Mouse (Mus musculus): ENCODE measurements around the gene Prkd2. TPM values are rescaled to one million over a fixed set of nuclear protein-coding genes. Genes with fewer than 3 reads are reported as not detected.
A peak's percentile ranks its signal among the peaks of the same experiment; 100 is the strongest.

Gene Prkd2
- 1 to 10 TPM; 6.4 to 6.8 TPM for total RNA-seq (2021)

DNA sequence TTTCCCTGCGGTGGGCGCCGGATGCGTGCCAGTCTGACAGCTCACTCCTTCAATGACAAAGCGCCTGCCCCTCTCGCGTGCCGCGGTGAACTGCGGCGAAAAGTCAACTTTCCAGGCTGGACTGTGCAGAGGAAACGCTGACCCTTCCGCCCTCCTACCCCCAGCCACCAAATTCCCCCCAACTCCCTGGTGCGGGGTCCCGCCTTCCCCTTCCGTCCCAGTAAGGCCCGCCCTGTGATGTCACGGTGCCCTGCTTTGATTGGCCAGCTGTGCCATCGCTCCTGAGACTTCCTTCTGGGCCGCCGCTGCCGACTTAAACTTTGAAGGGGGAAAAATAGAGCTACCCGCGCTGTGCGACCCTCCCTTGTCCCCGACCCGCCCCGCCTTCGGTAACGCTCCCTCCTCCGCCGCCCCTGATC, at the start of gene Prkd2:
Prkd2 (plus strand) TSS at position 258 of the 419 bp plus-strand sequence.
- DNase-seq (ENCODE audit: extremely low spot score in 1 of 2, low spot score in 2 of 2): peak; percentile 84 to 95
- intact Hi-C loops (cut with DNase I): no loop called here

DNA sequence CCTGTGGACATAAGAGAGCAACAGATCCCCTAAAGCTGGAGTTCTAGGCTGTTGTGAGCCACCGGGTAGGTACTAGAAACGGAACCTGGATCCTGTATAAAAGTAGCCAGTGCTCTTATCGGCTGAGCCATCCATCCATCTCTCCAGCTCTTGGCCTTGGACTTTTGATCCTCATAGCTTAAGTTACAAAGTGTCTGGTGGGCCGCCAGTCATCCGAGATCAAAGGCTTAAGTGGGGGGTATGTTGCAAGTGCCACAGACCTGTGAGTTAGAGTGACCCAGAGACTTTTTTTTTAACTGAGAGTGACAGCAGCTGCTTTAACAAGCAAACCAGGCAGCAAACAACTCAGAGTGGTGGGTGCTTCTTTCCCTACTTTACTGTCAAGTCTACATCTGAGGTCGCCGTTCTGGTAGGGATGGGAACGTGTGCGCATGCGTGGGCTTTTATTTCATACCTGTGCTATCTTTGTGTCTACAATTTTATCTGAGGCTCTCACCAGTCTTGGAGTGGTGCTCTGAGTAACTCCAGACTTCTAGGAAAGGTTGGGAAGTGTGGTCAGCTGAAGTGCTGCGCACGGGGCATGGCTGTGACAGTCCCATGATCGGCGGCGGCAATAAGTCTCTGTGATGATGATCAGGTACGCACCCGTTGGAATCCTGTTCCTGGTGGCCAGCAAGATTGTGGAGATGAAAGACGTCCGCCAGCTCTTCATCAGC, 49.5 kb upstream of the Prkd2 start:
- intact Hi-C loops (cut with DNase I): no loop called here
- DNase-seq (ENCODE audit: extremely low spot score in 1 of 2, low spot score in 2 of 2): no peak

DNA sequence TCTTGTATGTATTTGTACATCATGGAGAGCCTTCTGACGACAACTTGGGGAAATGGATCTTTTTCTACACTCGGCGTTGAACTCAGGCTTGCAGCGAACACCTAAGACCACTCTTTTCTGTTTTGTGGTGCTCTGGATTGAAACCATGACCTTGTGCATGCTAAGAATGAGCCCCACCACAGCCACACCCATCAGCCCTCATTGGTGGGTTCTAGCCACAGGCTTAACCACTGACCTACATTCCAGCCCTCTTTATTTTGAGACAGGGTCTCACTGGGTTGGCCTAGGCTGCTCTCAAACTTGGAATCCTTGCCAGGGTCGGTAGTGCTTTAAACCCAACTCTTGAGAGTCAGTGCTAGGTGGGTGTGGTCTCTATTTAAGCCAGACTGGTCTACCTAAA, 47.8 kb upstream of the Prkd2 start:
- intact Hi-C loops (cut with DNase I): no loop called here
- no peak for DNase-seq (ENCODE audit: extremely low spot score in 1 of 2, low spot score in 2 of 2)

DNA sequence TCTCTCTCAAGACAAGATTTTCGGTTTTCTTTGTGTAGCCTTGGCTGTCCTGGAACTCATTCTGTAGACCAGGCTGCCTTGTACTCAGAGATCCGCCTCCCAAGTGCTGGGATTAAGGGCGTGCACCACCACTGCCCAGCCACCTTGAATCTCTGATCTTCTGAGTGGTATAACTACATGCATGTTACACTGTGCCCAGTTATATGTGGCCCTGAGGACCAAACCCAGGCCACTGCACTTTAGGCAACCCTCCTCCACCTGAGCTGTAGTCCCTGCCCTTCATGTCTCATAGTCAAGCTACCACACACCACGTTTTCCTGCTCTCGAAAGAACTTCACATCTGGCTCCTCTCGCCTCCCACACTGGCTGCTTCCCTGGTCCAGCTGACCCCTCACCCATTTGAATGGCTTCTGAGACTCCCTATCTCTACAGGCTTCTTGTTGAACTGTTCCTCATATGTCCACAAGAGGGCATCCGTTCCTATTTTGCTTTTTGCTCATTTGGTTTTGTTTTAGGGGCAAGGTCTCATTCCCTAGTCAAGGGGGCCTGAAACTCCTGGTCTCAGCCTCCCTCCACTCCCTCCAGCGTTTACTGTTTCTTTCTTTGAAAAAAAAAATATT, 38.2 kb upstream of the Prkd2 start:
- intact Hi-C loops (cut with DNase I): loop anchor here (5.0 kb wide), 1 partner anchor 177 kb away; no protein-coding TSS in a partner anchor
- DNase-seq (ENCODE audit: extremely low spot score in 1 of 2, low spot score in 2 of 2): no peak

DNA sequence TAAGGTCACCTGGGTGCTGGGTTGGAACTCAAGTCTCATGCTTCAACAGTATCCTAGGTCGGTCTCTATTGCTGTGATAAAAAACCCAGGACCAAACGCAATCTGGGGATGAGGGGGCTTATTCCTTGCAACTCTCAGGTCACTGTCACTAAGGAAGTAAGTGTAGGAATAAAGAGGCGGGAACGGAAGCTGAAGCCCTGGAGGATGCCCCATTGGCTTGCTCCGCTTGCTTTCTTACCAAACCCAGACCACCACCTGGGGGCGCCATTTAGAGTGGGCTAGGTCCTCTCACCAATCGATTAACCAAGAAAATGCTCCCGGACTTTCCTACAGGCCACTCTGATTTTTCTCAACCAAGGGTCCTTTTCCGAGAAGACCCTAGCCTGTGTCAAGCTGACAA, 34.8 kb upstream of the Prkd2 start:
- DNase-seq (ENCODE audit: extremely low spot score in 1 of 2, low spot score in 2 of 2): no peak
- intact Hi-C loops (cut with DNase I): loop anchor here (5.0 kb wide), 1 partner anchor 181 kb away; no protein-coding TSS in a partner anchor

DNA sequence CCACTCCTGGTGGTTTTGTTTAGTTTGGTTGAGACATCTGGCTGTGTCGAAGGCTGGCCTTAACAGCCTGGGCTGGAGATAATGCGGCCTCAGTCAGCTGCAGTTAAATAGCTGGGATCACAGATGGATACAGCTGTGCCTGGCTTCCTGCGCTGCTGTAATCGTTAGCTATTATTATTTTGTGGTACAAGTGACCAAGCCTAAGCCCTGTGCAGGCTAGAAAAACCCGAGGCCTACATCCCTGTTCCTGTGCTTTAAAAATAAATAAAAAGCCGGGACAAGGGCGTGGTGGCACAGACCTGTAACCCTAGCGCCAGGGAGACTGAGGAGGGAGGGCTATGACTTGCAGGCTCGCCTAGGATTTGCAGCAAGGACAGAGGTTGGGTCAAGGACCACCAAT, 34.1 kb upstream of the Prkd2 start:
- DNase-seq (ENCODE audit: extremely low spot score in 1 of 2, low spot score in 2 of 2): no peak
- intact Hi-C loops (cut with DNase I): loop anchor here (5.0 kb wide), 1 partner anchor 181 kb away; no protein-coding TSS in a partner anchor

DNA sequence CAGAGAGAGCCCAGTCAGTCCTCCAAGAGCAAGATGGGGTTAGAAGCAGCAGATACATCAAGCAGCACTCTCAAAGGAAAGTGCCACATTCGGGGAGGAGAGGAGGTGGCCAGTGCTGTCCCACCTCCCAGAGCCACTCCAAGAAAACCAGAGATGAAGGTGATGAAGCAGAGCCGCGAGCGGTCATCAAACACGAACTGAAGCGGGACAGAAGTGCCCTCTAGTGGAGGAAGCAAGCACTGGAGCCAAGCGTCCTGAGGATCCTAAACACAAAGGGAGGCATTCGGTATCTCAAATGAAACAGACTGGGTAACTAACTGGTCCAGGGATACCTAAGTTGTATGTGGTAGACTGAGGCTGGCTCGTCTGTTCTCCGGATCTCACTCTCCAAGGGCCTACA, 33.0 kb upstream of the Prkd2 start:
- peak; percentile 60 to 73 for DNase-seq (ENCODE audit: extremely low spot score in 1 of 2, low spot score in 2 of 2)
- intact Hi-C loops (cut with DNase I): loop anchor here (5.0 kb wide), 2 partner anchors 38 to 182 kb away; no protein-coding TSS in a partner anchor

DNA sequence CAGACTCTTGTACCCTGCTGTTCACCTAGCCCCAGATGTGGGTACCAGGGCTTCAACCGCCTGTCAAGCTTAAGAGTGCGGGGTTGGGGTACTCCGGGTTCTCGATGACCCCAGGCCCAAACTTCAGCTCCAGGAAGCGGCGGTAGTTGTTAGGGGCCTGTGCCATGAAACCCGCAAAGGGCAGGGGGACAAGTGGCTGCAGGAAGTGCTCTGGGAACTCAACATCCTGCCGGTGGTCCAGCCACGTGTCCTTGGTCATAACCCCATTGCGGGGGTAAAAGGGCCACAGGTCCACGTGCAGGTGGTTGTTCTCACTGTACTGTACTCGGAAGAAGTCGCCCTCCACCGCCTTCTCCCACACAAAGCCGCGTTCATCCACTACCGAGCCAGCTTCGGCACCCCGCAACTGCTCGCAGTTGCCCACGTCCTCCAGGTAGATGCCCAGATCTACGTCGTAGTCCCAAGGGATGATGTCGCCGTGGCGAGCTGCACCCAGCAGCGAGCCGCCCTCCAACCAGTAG, 32.2 kb upstream of the Prkd2 start:
- no peak for DNase-seq (ENCODE audit: extremely low spot score in 1 of 2, low spot score in 2 of 2)
- intact Hi-C loops (cut with DNase I): loop anchor here (5.0 kb wide), 1 partner anchor 37 kb away; no protein-coding TSS in a partner anchor

DNA sequence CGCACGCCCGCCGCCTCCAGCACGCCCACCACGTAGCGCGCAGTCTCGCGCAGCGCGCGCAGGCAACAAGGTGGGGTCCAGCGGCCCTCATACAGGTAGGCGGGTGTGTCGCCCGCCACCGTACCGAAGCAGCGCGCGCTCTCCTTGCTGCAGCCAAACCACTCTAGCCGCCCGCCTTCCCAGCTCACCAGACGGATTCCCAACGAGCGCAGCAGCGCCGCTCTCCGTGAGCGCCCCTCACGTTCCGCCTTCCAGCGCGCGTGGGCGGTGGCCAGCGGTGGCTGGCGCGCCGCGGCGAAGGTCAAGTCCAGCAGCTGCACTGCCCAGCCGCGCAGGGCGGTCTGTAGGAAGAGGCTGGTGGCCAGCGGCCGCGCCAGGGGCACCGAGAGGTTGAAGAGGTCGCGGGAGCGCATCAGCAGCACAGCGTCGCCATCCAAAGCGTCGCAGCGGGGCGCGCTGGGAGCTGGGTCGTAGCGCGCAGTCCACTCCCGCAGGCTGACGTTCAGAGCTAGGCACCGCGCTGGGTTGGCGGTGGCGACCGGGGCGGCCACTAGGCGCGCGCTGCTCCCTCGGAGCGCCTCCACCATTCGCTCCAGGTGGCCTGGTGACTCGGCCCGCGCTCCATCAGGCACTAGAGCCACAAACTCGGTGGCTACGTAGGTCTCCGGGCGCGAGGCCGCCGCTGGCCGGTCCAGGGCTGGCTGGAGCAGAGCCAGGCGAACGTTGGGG, 31.6 kb upstream of the Prkd2 start:
- intact Hi-C loops (cut with DNase I): loop anchor here (5.0 kb wide), 1 partner anchor 36 kb away; no protein-coding TSS in a partner anchor
- peak in 1 of 2 experiments; percentile 81 for DNase-seq (ENCODE audit: extremely low spot score in 1 of 2, low spot score in 2 of 2)

DNA sequence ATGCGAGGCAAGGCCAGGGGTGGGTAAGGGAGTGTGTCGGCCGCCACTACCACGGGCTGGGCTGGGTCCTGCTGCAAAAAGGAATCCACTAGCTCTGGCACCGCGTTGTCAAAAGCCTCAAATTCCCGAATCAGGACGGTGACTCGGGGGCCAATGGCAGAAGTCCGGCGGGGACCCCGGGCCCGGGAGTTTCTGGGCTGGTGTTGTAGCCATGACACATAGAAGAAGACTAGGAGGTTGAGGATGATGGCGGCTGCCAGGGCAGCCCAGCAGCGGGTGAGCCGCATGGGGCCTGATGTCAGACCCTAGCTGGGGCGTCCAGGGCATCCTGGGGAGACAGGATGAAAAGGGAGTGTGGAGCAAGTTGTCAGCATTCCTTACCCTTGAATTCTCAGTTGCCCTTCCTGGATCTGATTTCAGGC, 31.0 kb upstream of the Prkd2 start:
- DNase-seq (ENCODE audit: extremely low spot score in 1 of 2, low spot score in 2 of 2): no peak
- intact Hi-C loops (cut with DNase I): loop anchor here (5.0 kb wide), 1 partner anchor 36 kb away; no protein-coding TSS in a partner anchor

DNA sequence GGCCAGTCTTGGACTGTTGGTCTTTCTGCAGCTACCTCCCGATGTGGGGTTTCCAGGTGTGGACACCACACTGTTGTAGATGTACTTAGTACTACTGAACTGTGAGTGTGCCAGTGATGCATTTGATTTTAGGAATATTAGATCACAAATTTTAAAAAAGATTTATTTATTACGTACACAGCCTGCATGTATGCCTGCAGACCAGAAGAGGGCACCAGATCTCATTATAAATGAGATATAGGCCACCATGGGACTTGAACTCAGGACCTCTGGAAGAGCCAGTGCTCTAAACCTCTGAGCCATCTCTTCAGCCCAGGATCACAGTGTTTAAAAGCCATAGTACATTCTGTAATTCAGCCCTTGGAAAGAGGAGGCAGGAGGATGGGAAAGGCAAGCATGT, 30.2 kb upstream of the Prkd2 start:
- intact Hi-C loops (cut with DNase I): loop anchor here (5.0 kb wide), 1 partner anchor 35 kb away; no protein-coding TSS in a partner anchor
- no peak for DNase-seq (ENCODE audit: extremely low spot score in 1 of 2, low spot score in 2 of 2)

DNA sequence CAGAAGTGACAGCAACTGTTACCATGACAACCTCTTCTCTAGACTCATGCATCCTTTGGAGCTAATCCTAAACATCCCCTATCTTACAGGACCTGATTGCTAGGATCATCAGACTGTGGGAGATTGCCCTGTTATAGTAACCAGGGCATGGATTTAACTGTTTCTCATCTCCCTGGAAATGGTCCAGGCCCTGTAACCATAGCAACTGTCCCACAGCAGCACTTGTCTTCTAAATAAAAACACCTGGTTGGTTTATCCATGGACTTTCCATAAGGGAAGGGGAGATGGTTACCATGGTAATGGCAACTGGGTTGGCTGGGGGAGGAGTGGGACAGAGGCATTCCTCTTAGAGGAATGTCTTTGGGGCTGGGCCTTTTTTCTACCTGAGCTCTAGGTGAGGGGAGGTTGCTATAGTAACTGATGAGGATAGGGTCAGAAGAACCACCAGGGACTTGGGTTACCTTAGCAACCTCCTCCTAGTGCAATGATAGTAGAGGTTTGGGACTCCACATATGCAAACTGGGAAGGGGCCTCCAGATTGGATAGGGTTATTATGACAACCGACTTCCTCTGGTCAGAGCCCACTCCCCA, 27.3 kb upstream of the Prkd2 start, which contains the start of gene Strn4:
Strn4 (plus strand) TSS at position 539 of the 591 bp plus-strand sequence.
- peak; percentile 62 to 65 for DNase-seq (ENCODE audit: extremely low spot score in 1 of 2, low spot score in 2 of 2)
- intact Hi-C loops (cut with DNase I): no loop called here

DNA sequence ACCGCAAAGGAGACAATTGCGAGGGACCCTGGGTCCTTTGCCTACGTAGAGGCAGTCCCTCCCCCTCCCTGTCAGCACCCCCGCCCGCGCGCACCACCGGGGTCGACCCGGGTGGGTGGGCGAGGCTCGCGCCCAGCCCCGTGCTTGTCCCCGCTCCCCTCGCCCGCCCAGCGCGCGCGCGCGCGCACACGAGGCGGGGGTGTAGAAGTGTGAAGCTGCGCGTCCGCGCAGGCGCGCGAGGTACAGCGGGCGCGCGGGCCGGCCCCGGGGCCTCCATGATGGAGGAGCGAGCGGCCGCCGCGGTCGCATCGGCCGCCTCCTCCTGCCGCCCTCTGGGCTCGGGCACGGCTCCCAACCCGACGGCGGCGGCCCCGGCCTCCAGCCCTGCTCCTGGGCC, 26.6 kb upstream of the Prkd2 start:
- intact Hi-C loops (cut with DNase I): no loop called here

DNA sequence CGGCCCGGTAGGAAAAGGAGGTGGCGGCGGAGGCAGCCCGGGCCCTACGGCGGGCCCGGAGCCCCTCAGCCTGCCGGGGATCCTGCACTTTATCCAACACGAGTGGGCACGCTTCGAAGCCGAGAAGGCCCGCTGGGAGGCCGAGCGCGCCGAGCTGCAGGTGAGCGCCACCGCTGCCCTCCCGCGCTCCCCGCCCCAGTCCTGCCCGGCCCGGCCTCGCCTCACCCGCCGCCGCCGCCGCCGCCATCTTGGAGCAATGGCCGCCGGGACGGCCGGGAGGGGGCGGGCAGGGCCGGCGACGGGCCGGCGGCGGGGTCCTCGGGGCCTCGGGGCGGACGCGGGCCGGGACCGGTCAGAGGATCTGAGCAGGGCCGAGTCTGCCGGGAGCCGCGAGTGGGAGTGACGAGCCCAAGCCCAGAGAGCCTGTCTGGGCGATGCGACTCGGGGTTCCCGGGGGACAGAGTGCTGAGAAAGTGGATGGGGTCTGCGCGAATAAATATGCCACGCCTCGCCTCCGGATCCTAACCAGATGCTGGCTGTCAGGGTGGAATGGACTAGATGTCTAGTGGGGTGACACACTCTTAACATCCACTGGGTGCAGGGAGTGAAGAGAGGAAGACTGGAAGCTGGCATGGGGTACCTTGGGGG, 26.1 kb upstream of the Prkd2 start, which contains the start of gene Fkrp:
Fkrp (minus strand) TSS at position 258 of the 648 bp plus-strand sequence.
- intact Hi-C loops (cut with DNase I): no loop called here
- peak in 1 of 2 experiments; percentile 77 for DNase-seq (ENCODE audit: extremely low spot score in 1 of 2, low spot score in 2 of 2)

More for the DNA sequence above, 26.6 kb upstream of the Prkd2 start:
- peak; percentile 59 to 92 for DNase-seq (ENCODE audit: extremely low spot score in 1 of 2, low spot score in 2 of 2)

DNA sequence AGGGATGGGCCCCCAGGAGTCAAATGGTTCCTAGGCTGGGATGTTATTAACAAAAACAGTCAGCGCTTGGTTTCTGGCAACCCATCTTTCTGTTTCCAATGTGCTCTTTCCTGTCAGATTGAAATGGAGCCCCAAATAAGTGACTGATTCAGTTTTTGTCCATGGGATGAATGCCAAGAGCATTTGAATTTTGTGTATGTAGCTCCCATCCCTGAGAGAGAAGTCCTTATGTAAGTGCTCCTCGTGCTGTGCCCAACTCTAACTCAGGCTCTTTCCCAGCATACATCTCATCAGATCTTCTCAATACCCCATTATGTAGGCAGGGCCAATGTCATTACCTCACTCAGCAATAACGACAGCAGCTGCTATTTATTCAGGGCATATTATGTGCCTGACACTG, 25.0 kb upstream of the Prkd2 start:
- intact Hi-C loops (cut with DNase I): no loop called here
- peak in 1 of 2 experiments; percentile 38 for DNase-seq (ENCODE audit: extremely low spot score in 1 of 2, low spot score in 2 of 2)

DNA sequence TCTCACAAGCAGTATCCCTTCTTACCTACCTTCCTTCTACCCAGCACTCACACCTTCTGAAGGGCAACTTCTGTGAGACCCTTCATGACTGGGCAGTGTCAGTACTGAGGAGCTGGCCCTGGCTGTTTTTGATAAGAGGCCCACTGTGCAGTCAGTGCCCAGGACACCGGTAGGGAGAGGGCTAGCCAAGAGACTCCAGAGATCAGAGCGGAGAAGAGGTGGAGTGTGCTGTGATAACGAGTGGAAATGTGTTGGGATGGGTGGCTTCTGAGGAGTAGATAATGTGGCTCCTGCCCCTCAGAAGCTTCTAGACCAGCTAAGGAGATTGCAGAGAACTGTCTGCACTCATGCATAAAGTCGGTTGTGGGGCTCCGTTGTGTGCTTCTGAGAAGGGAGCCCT, 22.9 kb upstream of the Prkd2 start:
- DNase-seq (ENCODE audit: extremely low spot score in 1 of 2, low spot score in 2 of 2): no peak
- intact Hi-C loops (cut with DNase I): no loop called here

DNA sequence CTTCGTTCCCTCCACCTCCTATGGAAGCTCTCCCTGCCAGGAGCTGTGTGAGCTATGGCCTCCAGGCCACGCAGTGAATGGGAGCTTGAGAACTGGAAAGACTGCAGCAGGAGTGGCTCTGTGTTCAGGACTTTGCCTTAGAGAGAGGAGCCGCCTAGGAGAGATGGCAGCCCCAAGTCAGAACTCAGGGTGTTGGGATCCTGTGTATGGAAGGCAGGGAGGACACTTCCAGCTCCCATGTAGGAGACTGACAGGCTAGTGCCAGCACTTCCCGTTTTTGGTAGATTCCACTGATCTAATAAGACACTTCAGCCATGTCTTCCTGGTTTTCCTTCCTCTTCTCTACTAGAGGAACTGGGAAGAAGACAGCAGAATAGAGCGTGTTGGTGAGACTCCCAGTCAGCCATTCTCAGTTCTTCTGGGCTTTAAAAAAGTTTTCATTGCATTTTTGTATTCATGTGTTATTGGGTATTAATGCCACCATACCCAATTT, 22.4 kb upstream of the Prkd2 start:
- no peak for DNase-seq (ENCODE audit: extremely low spot score in 1 of 2, low spot score in 2 of 2)
- intact Hi-C loops (cut with DNase I): no loop called here

DNA sequence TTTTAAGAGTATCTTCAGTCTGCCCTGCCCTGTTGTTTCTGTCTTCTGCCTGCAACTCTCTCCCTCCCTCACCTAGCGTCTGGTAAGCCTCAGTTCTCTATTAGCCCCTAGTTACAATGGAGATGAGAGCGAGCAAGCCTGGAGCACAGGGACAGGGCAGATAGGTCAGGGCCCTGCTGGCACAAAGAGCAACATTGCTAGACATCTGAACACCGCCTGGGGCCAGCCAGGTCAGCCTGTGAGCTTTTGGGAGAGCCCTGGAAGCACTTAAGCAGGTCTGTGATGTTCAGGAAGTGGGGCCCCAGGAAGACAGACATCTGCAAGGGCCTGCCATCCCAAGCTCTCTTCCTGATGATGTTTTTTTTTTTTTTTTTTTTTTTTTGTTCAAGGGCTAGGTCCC, 21.6 kb upstream of the Prkd2 start:
- DNase-seq (ENCODE audit: extremely low spot score in 1 of 2, low spot score in 2 of 2): peak in 1 of 2 experiments; percentile 47
- intact Hi-C loops (cut with DNase I): no loop called here

Data from left cerebral cortex, postnatal 10 days (tissue).